Mouse (Mus musculus) myocyte (in vitro differentiated cells): ENCODE results near the gene Slco1c1.

Source experiments
- E2F4 ChIP-seq: IDR thresholded peaks from one replicate; pipeline ENCODE4 v1.6.1; 2011; ENCODE audit warnings: mild to moderate bottlenecking, control low read depth, moderate library complexity; ENCODE audit not compliant: insufficient read depth
- MAX ChIP-seq: IDR thresholded peaks from one replicate; pipeline ENCODE4 v1.6.1; 2011; ENCODE audit warnings: low read depth, mild to moderate bottlenecking, control low read depth
- MYOD1 ChIP-seq, 3 experiments: IDR thresholded peaks; one replicate each; pipeline ENCODE4 v1.6.1; 2011; ENCODE audit warnings: control low read depth in 2 of 3, low read depth in 2 of 3, mild to moderate bottlenecking in 2 of 3, moderate library complexity in 1 of 3; ENCODE audit not compliant: insufficient read length in 2 of 3, control insufficient read depth in 1 of 3
- MYOG ChIP-seq, 3 experiments: IDR thresholded peaks; one replicate each; pipeline ENCODE4 v1.6.1; 2011; ENCODE audit warnings: control low read depth in 2 of 3, low read depth in 2 of 3, mild to moderate bottlenecking in 2 of 3; ENCODE audit not compliant: insufficient read length in 2 of 3, control insufficient read depth in 1 of 3, insufficient read depth in 1 of 3
- POLR2A ChIP-seq: IDR thresholded peaks from one replicate; pipeline ENCODE4 v1.6.1; 2011; ENCODE audit warnings: low read depth, mild to moderate bottlenecking, control low read depth, moderate library complexity; ENCODE audit not compliant: insufficient read length
- POLR2AphosphoS2 ChIP-seq: IDR thresholded peaks from one replicate; pipeline ENCODE4 v1.6.1; 2011; ENCODE audit warnings: low read depth, control low read depth; ENCODE audit not compliant: insufficient read length
- REST ChIP-seq: IDR thresholded peaks from one replicate; pipeline ENCODE4 v1.6.1; 2011; ENCODE audit warnings: mild to moderate bottlenecking, control low read depth, moderate library complexity; ENCODE audit not compliant: insufficient read depth, insufficient read length
- SRF ChIP-seq: IDR thresholded peaks from one replicate; pipeline ENCODE4 v1.6.1; 2011; ENCODE audit warnings: low read depth; ENCODE audit not compliant: control insufficient read depth, insufficient read length
- TCF12 ChIP-seq: IDR thresholded peaks from one replicate; pipeline ENCODE4 v1.6.1; 2011; ENCODE audit warnings: mild to moderate bottlenecking, control low read depth; ENCODE audit not compliant: poor library complexity, insufficient read depth, severe bottlenecking

GRCm38 (mm10) chr6:141485302-141486021 lies 38.7 kb upstream of the Slco1c1 start:
- TF ChIP-seq POLR2A (no peak), E2F4 (no peak), SRF (no peak), POLR2AphosphoS2 (no peak), TCF12 (no peak), MAX (no peak), REST (no peak), MYOG (IDR thresholded peaks at IDR 0.05; ENCODE audit: control insufficient read depth in 1 of 3, insufficient read depth in 1 of 3, insufficient read length in 2 of 3, low read depth in 2 of 3) (no peak), MYOD1 (IDR thresholded peaks at IDR 0.05; ENCODE audit: control insufficient read depth in 1 of 3, insufficient read length in 2 of 3, low read depth in 2 of 3) (no peak)
